ENCODE assay signal across 31 mouse cellular contexts in genomic region chr7:107166690-107167089, GRCm38 (mm10). TPM values are rescaled to one million over a fixed set of nuclear protein-coding genes. Genes with fewer than 3 reads are reported as not detected.
DNase-seq lines count a peak whose midpoint lies in the region; ATAC-seq and TF ChIP-seq lines count a peak whose summit lies in the region.
"Had no signal": no experiment of that assay in that cellular context is flagged by ENCODE, and none has a peak within 500 bp of the region (broad histone marks: within the 10 kb centered on the region; RNA-seq: fewer than 3 reads in every experiment).

Nlrp14 (plus strand) TSS chr7:107166990.

- DNase-seq in testis, postnatal 10 days (ENCODE audit: low spot score) = no peak
- peak; percentile 57 for DNase-seq in R1 (ENCODE audit: low read depth, low spot score)
- peak; percentile 30 for DNase-seq in testis, postnatal 14 days (ENCODE audit: low spot score)
- DNase-seq in midbrain, embryonic 14.5 days = no peak
- DNase-seq in adrenal gland, adult (ENCODE audit: inconsistent age in 2 of 2, low spot score in 1 of 2) = no peak
- DNase-seq: adrenal gland, adult 2 months; adrenal gland, postnatal 10 days; adrenal gland, postnatal 25 days; B cell, adult 2 months; cerebellum, adult 11 months; cerebellum, adult 18-20 months; cerebellum, adult 8-10 months; cerebellum, adult 9-11 months; cerebellum, postnatal 14 days; cerebellum, postnatal 36 days; embryo, embryonic 11 days had no signal

- no peak within 1 kb of the TSS for H3K27ac ChIP-seq in testis, adult 2 months (ENCODE audit: control insufficient read depth, insufficient read depth, low read depth, low read length)
- no peak within 1 kb of the TSS for H3K27ac ChIP-seq in midbrain, embryonic 14.5 days (replicated peaks; ENCODE audit: low read depth, low read length)
- H3K27ac ChIP-seq: embryonic facial prominence, embryonic 13.5 days; embryonic facial prominence, embryonic 15.5 days; forebrain, embryonic 10.5 days; forebrain, embryonic 12.5 days had no signal

- no peaks in the 10 kb centered on the region for H3K27me3 ChIP-seq in testis, adult 2 months (ENCODE audit: control insufficient read depth, insufficient read depth, low read length)
- H3K27me3 ChIP-seq in midbrain, embryonic 14.5 days (ENCODE audit: control insufficient read depth, insufficient read depth, low read length) = no peaks in the 10 kb centered on the region
- H3K27me3 ChIP-seq: embryonic facial prominence, embryonic 13.5 days; embryonic facial prominence, embryonic 15.5 days; forebrain, embryonic 12.5 days; Patski had no signal

- TF ChIP-seq POLR2A in testis, adult 2 months (IDR thresholded peaks at IDR 0.05; ENCODE audit: control insufficient read depth, low read depth, low read length) = no peak

- no peak for TF ChIP-seq CTCF in testis, adult 2 months (IDR thresholded peaks at IDR 0.05; ENCODE audit: control insufficient read depth, insufficient read depth, insufficient replicate concordance, low read depth, low read length)

- no peaks in the 10 kb centered on the region for H3K9me3 ChIP-seq in midbrain, embryonic 14.5 days (ENCODE audit: control insufficient read depth, low read length)
- H3K9me3 ChIP-seq: embryonic facial prominence, embryonic 13.5 days; embryonic facial prominence, embryonic 15.5 days; forebrain, embryonic 10.5 days; forebrain, embryonic 12.5 days; G1E had no signal

- 88% methylated on average over 10 of the region's 10 CpGs for WGBS in midbrain, embryonic 14.5 days

- no peak for ATAC-seq in midbrain, embryonic 14.5 days (ENCODE audit: low FRiP score, low TSS enrichment)
- ATAC-seq: activated CD4-positive, CD25-positive, alpha-beta regulatory T cell, adult 4 months; CD4-positive, CD25-positive, alpha-beta regulatory T cell, adult 4 months; forebrain, embryonic 14.5 days; forebrain, embryonic 16.5 days; Patski had no signal

- no peak within 1 kb of the TSS for H3K9ac ChIP-seq in midbrain, embryonic 14.5 days (replicated peaks; ENCODE audit: low read length)
- H3K9ac ChIP-seq: embryonic facial prominence, embryonic 13.5 days; embryonic facial prominence, embryonic 15.5 days; forebrain, embryonic 12.5 days had no signal

- no peaks in the 10 kb centered on the region for H3K36me3 ChIP-seq in testis, adult 2 months (ENCODE audit: control insufficient read depth, insufficient read depth, low read length)
- no peaks in the 10 kb centered on the region for H3K36me3 ChIP-seq in midbrain, embryonic 14.5 days (ENCODE audit: control insufficient read depth, insufficient read depth, low read length)
- H3K36me3 ChIP-seq: embryonic facial prominence, embryonic 13.5 days; embryonic facial prominence, embryonic 15.5 days; forebrain, embryonic 10.5 days; forebrain, embryonic 12.5 days; G1E had no signal

- H3K4me2 ChIP-seq in midbrain, embryonic 14.5 days (ENCODE audit: low read length) = no peak within 1 kb of the TSS
- H3K4me2 ChIP-seq: embryonic facial prominence, embryonic 13.5 days; embryonic facial prominence, embryonic 15.5 days; forebrain, embryonic 12.5 days had no signal

- H3K4me3 ChIP-seq in testis, adult 2 months (ENCODE audit: control insufficient read depth, low read depth, low read length) = no peak within 1 kb of the TSS
- no peak within 1 kb of the TSS for H3K4me3 ChIP-seq in midbrain, embryonic 14.5 days (replicated peaks; ENCODE audit: low read depth, low read length)
- H3K4me3 ChIP-seq: embryonic facial prominence, embryonic 13.5 days; embryonic facial prominence, embryonic 15.5 days; erythroblast, embryonic 14.5 days; forebrain, embryonic 10.5 days; forebrain, embryonic 12.5 days had no signal

- no peaks in the 10 kb centered on the region; the same call in 1 of the 2 replicates for H3K4me1 ChIP-seq in testis, adult 2 months (ENCODE audit: control insufficient read depth, insufficient read depth, low read length)
- H3K4me1 ChIP-seq in midbrain, embryonic 14.5 days (ENCODE audit: control insufficient read depth, insufficient read depth, low read length) = no peaks in the 10 kb centered on the region
- H3K4me1 ChIP-seq: embryonic facial prominence, embryonic 13.5 days; embryonic facial prominence, embryonic 15.5 days; forebrain, embryonic 10.5 days; forebrain, embryonic 12.5 days had no signal

RNA-seq across cellular contexts. Expression of gene Nlrp14, which starts in this region (rescaled TPM):
- 91.1 and 114 TPM in 2 replicates for polyA plus RNA-seq in testis, adult 2 months (2012; rRNA removed)
- polyA plus RNA-seq in midbrain, embryonic 14.5 days (2014; fragmentation: Nextera tagmentation; extraction: Ambion mirVana) = not detected in 2 replicates
- polyA plus RNA-seq: activated CD4-positive, CD25-positive, alpha-beta regulatory T cell, adult 4 months; adrenal gland, adult 2 months; brain, embryonic 14.5 days; CD4-positive, CD25-positive, alpha-beta regulatory T cell, adult 4 months; embryonic facial prominence, embryonic 11.5 days; embryonic facial prominence, embryonic 13.5 days; embryonic facial prominence, embryonic 15.5 days; erythroblast, embryonic 14.5 days; forebrain, embryonic 10.5 days; forebrain, embryonic 12.5 days; forebrain, embryonic 14.5 days; forebrain, embryonic 16.5 days; frontal cortex, adult 2 months; G1E; Patski had no signal

Comparison
In these comparisons a context has a peak if more than half of its experiments do, and no peak if none do; other contexts are left out.
1. RNA of gene Nlrp14 (polyA plus RNA-seq): 91.1 to 114 TPM in testis, adult 2 months; not detected in midbrain, embryonic 14.5 days; every median in the first group is over 10 times any median in the second.
2. DNase-seq: peak in R1 (single experiment) and testis, postnatal 14 days (single experiment); none in testis, postnatal 10 days (single experiment), midbrain, embryonic 14.5 days (single experiment) and adrenal gland, adult (0 of 2).